Mouse (Mus musculus): ENCODE measurements around the gene Nono.
"Not testable (repeated sequence)": the region's sequence is repeated elsewhere in the genome, so short reads cannot be mapped to it uniquely, and the experiment has no call there.

The Nono gene

DNA sequence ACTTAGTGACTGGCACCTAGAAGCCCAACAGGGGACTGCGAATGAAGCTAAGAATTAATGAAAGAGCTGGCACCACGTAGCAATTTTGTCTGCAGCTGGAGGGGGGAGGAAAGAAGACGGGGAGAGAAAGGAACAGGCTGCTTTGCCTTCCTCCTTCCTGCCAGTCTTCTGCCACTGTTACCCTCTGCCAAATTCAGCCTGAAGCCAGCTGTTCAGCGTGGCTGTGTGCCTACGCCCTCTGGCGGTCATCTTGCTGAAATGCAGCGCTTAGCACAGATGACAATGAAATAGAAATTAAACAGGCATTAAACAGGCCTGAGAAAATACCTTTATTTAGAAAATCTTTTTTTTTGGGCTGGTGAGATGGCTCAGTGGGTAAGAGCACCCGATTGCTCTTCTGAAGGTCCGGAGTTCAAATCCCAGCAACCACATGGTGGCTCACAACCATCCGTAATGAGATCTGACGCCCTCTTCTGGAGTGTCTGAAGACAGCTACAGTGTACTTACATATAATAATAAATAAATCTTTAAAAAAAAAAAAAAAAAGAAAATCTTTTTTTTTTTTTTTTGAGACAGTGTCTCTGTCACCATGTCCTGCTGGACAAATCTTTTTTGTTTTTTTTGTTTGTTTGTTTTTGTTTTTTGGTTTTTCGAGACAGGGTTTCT is 57.5 kb downstream of the Nono start:
- DNase-seq (ENCODE audit: low spot score) = not testable (repeated sequence)
